Mouse (Mus musculus) forebrain, embryonic 14.5 days (tissue): ENCODE data around the gene Clpsl2. TPM values are rescaled to one million over a fixed set of nuclear protein-coding genes. Genes with fewer than 3 reads are reported as not detected.

Source experiments
- ATAC-seq: fragments of 200-750 bp; cut with Nextera tagmentation; 2 replicates; pipeline ENCODE4 v1.8.0; 2017; ENCODE audit warnings: mild to moderate bottlenecking, moderate library complexity
- DNase-seq: peaks from one replicate; pipeline ENCODE4 v3.0.0-alpha.2; 2015; ENCODE audit warnings: low spot score
- H3K27ac ChIP-seq: fragments of 300-500 bp; sonication (generic); 2 replicates; pipeline ENCODE4 v1.5.1; 2014; ENCODE audit warnings: low read depth, mild to moderate bottlenecking, control low read depth, low read length, moderate library complexity
- H3K27me3 ChIP-seq: fragments of 300-500 bp; sonication (generic); replicated peaks from 2 replicates; pipeline ENCODE4 v1.6.1; 2014; ENCODE audit warnings: low read length, control low read depth, mixed read lengths; ENCODE audit not compliant: control insufficient read depth, insufficient read depth
- H3K36me3 ChIP-seq: fragments of 300-500 bp; sonication (generic); 2 replicates; pipeline ENCODE4 v1.6.1; 2014; ENCODE audit warnings: low read length, control low read depth; ENCODE audit not compliant: control insufficient read depth, insufficient read depth
- H3K4me1 ChIP-seq: fragments of 300-500 bp; sonication (generic); 2 replicates; pipeline ENCODE4 v1.6.1; 2014; ENCODE audit warnings: antibody characterized with exemption, low read length, control low read depth; ENCODE audit not compliant: control insufficient read depth, insufficient read depth
- H3K4me2 ChIP-seq: fragments of 300-500 bp; sonication (generic); 2 replicates; pipeline ENCODE4 v1.6.1; 2014; ENCODE audit warnings: mild to moderate bottlenecking, control low read depth, low read length
- H3K4me3 ChIP-seq: fragments of 300-500 bp; sonication (generic); 2 replicates; pipeline ENCODE4 v1.5.1; 2014; ENCODE audit warnings: low read depth, low read length, control low read depth
- H3K9ac ChIP-seq: fragments of 300-500 bp; sonication (generic); 2 replicates; pipeline ENCODE4 v1.6.1; 2014; ENCODE audit warnings: mild to moderate bottlenecking, low read length, control low read depth, moderate library complexity
- H3K9me3 ChIP-seq: fragments of 300-500 bp; sonication (generic); replicated peaks from 2 replicates; pipeline ENCODE4 v1.6.1; 2016; ENCODE audit warnings: low read length, control low read depth, mixed read lengths; ENCODE audit not compliant: control insufficient read depth
- WGBS: fragments of 180-500 bp; shearing (Covaris S2); extraction: QIAGEN DNeasy Blood & Tissue Kit; methylation state at CpG from one replicate; pipeline ENCODE4 v1.1.7; 2014; 5-methylcytosine and 5-hydroxymethylcytosine counted together
- polyA plus RNA-seq: library from polyadenylated mRNA; unstranded; fragments of >200 nt; fragmentation: Nextera tagmentation; extraction: Ambion mirVana; gene quantifications from 2 replicates; pipeline ENCODE4 v1.2.1, GENCODE M21; 2014

The Clpsl2 gene
- polyA plus RNA-seq, 1 experiment from 2014 or later = not detected

- ATAC-seq = no peak
- peaks cover 34% of the 10 kb centered on the region for H3K36me3 ChIP-seq
- no peak overlapping the region for H3K9ac ChIP-seq
Measured at GRCm38 (mm10) chr17:28586509-28586908, 37.3 kb downstream of the Clpsl2 start.

DNA sequence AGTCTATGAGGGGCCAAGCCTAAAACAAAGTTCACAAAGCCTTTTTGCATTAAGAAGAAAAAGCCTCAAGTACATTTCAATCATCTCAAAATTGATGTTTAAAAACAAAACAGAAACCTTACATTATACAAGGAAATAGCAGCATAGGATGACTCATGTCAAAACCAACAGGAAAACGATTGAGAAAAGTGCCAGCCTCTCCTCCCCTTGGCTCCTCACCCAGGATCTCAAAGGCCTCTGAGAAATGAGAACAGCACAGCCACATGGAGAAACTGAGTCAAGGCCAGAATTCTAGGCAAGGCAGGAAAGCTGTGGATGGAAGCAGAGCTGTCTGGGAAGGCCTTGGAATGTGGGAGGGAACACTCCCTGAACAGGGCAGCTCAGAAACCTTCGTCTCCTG, 39.4 kb downstream of the Clpsl2 start:
- Histone ChIP-seq H3K27me3 (no peaks in the 10 kb centered on the region), H3K27ac (no peak overlapping the region), H3K4me2 (no peak overlapping the region), H3K36me3 (peaks cover 55% of the 10 kb centered on the region), H3K9me3 (no peaks in the 10 kb centered on the region), H3K9ac (no peak overlapping the region), H3K4me3 (no peak overlapping the region), H3K4me1 (no peaks in the 10 kb centered on the region)
- WGBS = 82% methylated on average over 2 of the region's 2 CpGs
- ATAC-seq (no peak), DNase-seq (no peak)

More at GRCm38 (mm10) chr17:28586509-28586908, 37.3 kb downstream of the Clpsl2 start:
- Histone ChIP-seq H3K9me3 (no peaks in the 10 kb centered on the region), H3K4me2 (no peak overlapping the region), H3K4me1 (no peaks in the 10 kb centered on the region), H3K27me3 (no peaks in the 10 kb centered on the region), H3K4me3 (no peak overlapping the region), H3K27ac (no peak overlapping the region)
- no peak for DNase-seq
- WGBS = 91% methylated on average over 3 of the region's 3 CpGs

- DNase-seq (no peak), ATAC-seq (no peak)
- Histone ChIP-seq H3K27me3 (no peaks in the 10 kb centered on the region), H3K27ac (no peak overlapping the region), H3K4me2 (no peak overlapping the region), H3K9me3 (no peaks in the 10 kb centered on the region), H3K9ac (no peak overlapping the region), H3K36me3 (peaks cover 68% of the 10 kb centered on the region), H3K4me3 (no peak overlapping the region), H3K4me1 (no peaks in the 10 kb centered on the region)
- WGBS = 94% methylated on average over 3 of the region's 3 CpGs
Measured at GRCm38 (mm10) chr17:28590596-28590995, 41.4 kb downstream of the Clpsl2 start.

DNA sequence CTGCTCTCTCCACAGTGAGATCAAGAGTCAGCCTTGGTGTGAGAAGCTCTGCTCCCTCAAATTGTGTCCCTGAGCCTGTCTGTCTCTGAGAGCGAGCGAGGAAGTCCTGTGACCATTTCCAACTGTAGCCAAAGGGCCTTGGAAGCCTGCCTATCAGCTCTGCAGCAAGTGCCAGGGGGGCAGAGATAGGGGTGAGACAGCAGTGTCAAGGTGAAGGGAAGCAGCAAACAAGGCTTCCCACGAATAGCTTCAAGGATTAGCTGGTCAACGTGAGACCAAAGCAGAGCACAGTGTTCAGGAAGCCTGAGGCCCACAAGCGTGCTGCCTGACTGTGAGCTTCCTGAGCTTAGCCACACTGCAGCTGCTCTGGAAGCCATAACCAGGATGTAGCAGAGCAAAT, 42.3 kb downstream of the Clpsl2 start:
- peaks cover 76% of the 10 kb centered on the region for H3K36me3 ChIP-seq
- ATAC-seq = no peak
- DNase-seq = no peak

DNA sequence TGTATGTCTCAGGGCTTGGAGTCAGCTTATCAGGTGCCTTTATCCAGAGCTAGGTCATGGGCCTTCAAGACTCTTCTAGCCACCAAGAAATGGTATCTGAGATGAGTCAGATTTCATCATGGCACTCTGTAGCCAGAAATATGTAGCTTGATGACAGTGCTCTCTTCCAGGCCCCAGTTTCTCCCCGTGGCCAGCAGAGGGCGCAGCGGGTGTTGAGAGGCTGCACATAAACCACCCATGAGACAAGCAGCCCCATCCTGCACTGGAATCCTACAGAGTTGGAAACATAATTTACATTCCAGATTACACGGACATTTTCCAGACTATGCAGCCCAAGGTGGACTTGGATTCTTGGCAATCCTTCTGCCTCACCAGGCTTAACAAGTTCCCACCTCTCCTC, 43.8 kb downstream of the Clpsl2 start:
- H3K9ac ChIP-seq = no peak overlapping the region
- peaks cover 91% of the 10 kb centered on the region for H3K36me3 ChIP-seq
- no peaks in the 10 kb centered on the region for H3K9me3 ChIP-seq
- no peak overlapping the region for H3K4me2 ChIP-seq
- ATAC-seq = peak; percentile 32; the same call in 1 of the 2 replicates
- H3K27ac ChIP-seq = no peak overlapping the region
- peak; percentile 80 for DNase-seq
- no peaks in the 10 kb centered on the region for H3K27me3 ChIP-seq
- H3K4me1 ChIP-seq = no peaks in the 10 kb centered on the region
- 17% methylated on average over 4 of the region's 4 CpGs for WGBS
- no peak overlapping the region for H3K4me3 ChIP-seq

More for the DNA sequence above, 42.3 kb downstream of the Clpsl2 start:
- Histone ChIP-seq H3K9ac (no peak overlapping the region), H3K9me3 (no peaks in the 10 kb centered on the region), H3K27me3 (no peaks in the 10 kb centered on the region), H3K27ac (no peak overlapping the region), H3K4me2 (no peak overlapping the region), H3K4me1 (no peaks in the 10 kb centered on the region), H3K4me3 (no peak overlapping the region)
- 94% methylated on average over 5 of the region's 5 CpGs for WGBS

DNA sequence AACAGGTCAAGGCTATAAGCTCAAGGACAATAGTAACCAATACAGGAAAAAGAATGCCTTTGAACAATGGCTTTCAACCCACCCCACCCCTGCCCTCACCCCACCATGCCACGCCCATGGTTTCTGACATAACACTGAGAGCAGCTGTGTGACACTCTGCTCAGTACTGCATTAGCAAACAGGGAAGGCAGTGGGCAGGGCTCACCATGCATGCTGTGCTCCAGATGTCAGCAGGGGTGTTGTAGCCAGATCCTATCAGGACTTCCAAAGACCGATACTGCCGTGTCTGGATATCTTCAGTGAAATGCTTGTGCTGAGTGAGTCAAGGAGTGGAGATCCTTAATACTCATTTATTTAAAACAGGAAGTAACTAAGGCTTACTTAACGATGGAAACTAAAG, 44.8 kb downstream of the Clpsl2 start:
- Histone ChIP-seq H3K4me1 (no peaks in the 10 kb centered on the region), H3K9ac (no peak overlapping the region), H3K36me3 (peaks cover 88% of the 10 kb centered on the region), H3K4me2 (no peak overlapping the region), H3K4me3 (no peak overlapping the region), H3K27ac (no peak overlapping the region), H3K9me3 (no peaks in the 10 kb centered on the region), H3K27me3 (no peaks in the 10 kb centered on the region)
- ATAC-seq = no peak
- DNase-seq = no peak
- WGBS = 84% methylated on average over 4 of the region's 4 CpGs

DNA sequence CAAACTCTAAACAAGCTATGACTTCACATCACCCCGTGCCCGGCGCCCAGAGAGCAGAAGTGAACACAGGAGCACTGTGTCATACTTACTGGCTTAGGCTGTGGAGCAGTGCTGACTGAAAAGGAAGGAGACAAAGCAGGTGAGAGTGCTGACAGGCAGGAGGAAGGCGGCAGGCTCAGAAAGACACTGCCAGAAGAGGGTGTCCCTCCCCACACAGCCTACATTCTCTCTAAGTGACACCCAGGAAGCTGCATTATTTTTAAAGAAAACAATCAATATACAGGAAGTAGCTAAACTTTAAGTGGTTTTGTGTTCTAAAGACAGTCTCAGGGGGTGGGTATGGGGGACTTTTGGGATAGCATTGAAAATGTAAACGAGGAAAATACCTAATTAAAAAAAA, 51.6 kb downstream of the Clpsl2 start:
- no peak for DNase-seq
- Histone ChIP-seq H3K4me2 (no peak overlapping the region), H3K27me3 (no peaks in the 10 kb centered on the region), H3K4me1 (no peaks in the 10 kb centered on the region), H3K9me3 (no peaks in the 10 kb centered on the region), H3K4me3 (no peak overlapping the region), H3K36me3 (peaks cover 93% of the 10 kb centered on the region), H3K27ac (no peak overlapping the region), H3K9ac (no peak overlapping the region)
- ATAC-seq = no peak
- 87% methylated on average over 5 of the region's 5 CpGs for WGBS

GRCm38 (mm10) chr17:28601557-28602250, 52.5 kb downstream of the Clpsl2 start:
- no peak for ATAC-seq
- no peak overlapping the region for H3K9ac ChIP-seq
- DNase-seq = no peak
- H3K27ac ChIP-seq = no peak overlapping the region
- H3K4me1 ChIP-seq = no peaks in the 10 kb centered on the region
- H3K4me2 ChIP-seq = no peak overlapping the region
- no peak overlapping the region for H3K4me3 ChIP-seq
- H3K9me3 ChIP-seq = no peaks in the 10 kb centered on the region
- H3K27me3 ChIP-seq = no peaks in the 10 kb centered on the region
- 69% methylated on average over 9 of the region's 9 CpGs for WGBS
- peaks cover 93% of the 10 kb centered on the region for H3K36me3 ChIP-seq
